Mouse (Mus musculus): ENCODE results near the gene Lamtor1. TPM values are rescaled to one million over a fixed set of nuclear protein-coding genes. Genes with fewer than 3 reads are reported as not detected.
"Not testable (repeated sequence)": the region's sequence is repeated elsewhere in the genome, so short reads cannot be mapped to it uniquely, and the experiment has no call there.

Lamtor1 gene
- total RNA-seq, 2 experiments from 2014 or later, result 105 to 111 TPM

GRCm38 (mm10) chr7:101896104-101897066 lies 9.3 kb upstream of the Lamtor1 start:
- DNase-seq (ENCODE audit: low spot score), result peak; percentile 95
- intact Hi-C loops (cut with DNase I), result loop anchor here (5.0 kb wide), 2 partner anchors 36 to 234 kb away; partner anchors contain the start of genes Clpb, Lrrc51 and Numa1

- DNase-seq (ENCODE audit: low spot score), result no peak
- intact Hi-C loops (cut with DNase I), result no loop called here
Observed at GRCm38 (mm10) chr7:101900331-101901097, 5.2 kb upstream of the Lamtor1 start.

GRCm38 (mm10) chr7:101901969-101902368 lies 3.7 kb upstream of the Lamtor1 start:
- intact Hi-C loops (cut with DNase I), result no loop called here
- DNase-seq (ENCODE audit: low spot score), result no peak

DNA sequence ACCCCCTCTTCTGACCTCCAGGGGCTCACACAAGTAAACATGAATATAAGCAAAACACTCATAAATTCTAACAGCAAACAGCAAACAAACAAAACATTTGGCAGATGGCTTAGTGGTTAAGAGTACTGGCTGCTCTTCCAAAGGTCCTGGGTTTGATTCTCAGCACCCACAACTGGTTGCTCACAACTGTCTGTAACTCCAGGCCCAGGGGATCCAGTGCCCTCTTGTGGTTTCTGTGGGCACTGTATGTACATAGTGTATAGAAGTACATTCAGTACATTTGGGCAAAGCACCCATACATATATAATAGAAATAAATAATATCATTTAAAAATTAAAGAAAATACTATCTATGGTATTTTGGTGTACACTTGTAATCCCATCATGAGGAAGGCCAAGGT lies 2.9 kb upstream of the Lamtor1 start:
- intact Hi-C loops (cut with DNase I), result no loop called here
- no peak for DNase-seq (ENCODE audit: low spot score)

DNA sequence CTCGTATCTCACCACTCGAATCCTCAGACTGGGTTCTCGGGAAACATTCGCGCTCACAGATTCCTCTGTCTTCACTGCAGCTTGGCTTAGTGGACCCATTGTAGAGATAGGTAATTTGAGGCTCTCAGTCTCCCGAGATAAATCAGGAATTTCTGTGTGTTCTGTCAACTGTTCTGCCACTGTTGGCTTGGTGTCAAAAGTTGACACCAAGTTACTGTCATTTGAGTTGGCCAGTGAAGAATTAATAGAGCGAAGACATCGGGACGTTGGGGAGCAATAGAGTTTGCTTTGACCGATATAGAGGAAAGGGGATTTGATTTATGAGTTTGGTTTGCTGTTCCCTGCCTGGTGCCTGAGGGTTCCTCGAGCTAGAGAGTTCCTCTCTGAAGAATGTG lies 580 bp downstream of the Lamtor1 start, which contains the start of gene Tomt:
Gene Tomt, minus strand, starts transcription at position 73 of the 395 bp plus-strand sequence.
- intact Hi-C loops (cut with DNase I), result loop anchor here (2.0 to 5.0 kb wide), 2 partner anchors 69 to 161 kb away; partner anchors contain the start of genes Rnf121, Xndc1 and Xntrpc
- no peak for DNase-seq (ENCODE audit: low spot score)

- intact Hi-C loops (cut with DNase I), result loop anchor here (2.0 to 5.0 kb wide), 2 partner anchors 70 to 161 kb away; partner anchors contain the start of genes Rnf121, Xndc1 and Xntrpc
- DNase-seq (ENCODE audit: low spot score), result no peak
Observed at GRCm38 (mm10) chr7:101906696-101907095, 992 bp downstream of the Lamtor1 start.

DNA sequence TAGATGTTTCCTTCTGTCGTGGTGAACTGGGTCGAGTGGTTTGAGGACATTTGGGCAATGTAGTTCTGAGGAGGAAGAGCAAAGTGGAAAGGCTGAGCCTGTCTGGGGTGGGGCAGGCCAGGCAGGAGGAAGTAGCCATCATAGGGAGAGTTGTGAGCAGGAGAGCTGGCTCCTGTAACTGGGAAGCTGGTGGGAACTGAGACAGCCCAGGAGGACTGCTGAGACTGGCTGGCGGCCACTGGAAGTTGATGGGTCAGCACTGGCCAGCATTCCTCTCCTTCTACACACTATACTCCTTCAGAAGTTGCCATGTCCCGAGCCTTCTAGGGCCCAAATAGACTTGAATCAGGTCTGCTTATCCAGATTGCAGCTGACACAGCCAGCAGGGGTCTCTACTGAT lies 2.7 kb downstream of the Lamtor1 start:
- no peak for DNase-seq (ENCODE audit: low spot score)
- intact Hi-C loops (cut with DNase I), result loop anchor here (5.0 kb wide), 1 partner anchor 159 kb away; the partner anchor contains the start of genes Rnf121, Xndc1 and Xntrpc

- DNase-seq (ENCODE audit: low spot score), result no peak
- intact Hi-C loops (cut with DNase I), result no loop called here
Observed at GRCm38 (mm10) chr7:101910138-101910537, 4.4 kb downstream of the Lamtor1 start.

DNA sequence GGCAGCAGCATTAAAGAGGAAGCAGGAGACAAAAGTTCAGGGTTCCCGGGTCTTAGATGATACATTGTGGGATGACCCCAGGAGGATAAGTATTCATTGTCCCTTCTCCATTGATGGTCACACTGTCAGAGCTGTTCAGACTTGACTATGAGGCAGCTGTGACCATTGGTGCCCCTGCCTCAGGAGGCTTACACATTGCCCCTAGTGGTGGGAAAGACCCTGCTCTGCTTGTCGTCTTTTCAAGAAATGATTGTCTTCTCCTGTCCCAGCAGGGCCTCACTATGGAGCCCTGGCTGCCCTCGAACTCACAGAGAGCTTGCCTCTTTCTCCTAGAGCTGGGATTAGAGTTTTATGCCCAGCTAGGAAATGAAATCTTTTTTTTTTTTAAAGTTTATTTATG lies 6.3 kb downstream of the Lamtor1 start:
- no peak for DNase-seq (ENCODE audit: low spot score)
- intact Hi-C loops (cut with DNase I), result no loop called here

DNA sequence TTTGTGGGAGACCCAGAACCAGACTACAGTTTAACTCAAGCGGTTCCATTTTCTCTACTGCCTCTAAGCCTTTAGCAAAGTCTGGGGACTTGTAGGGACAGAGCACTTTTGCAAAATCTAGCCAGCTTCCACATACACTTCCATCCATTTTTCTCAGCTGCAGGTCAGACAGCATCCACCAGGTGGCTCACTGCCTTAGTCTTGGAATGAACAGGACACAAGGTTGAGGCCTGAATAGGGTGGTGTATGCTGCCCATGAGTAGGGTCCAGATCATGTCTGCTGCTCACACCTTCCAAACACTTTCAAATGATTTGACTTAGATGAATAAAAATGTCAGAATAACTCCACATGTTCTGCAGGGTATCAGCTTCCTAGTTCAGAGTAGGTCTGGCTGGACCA lies 12.4 kb downstream of the Lamtor1 start:
- intact Hi-C loops (cut with DNase I), result loop anchor here (2.0 to 5.0 kb wide), 3 partner anchors 49 to 159 kb away; no protein-coding TSS in a partner anchor
- DNase-seq (ENCODE audit: low spot score), result no peak

- DNase-seq (ENCODE audit: low spot score); intact Hi-C loops (cut with DNase I): not testable (repeated sequence)
Observed at GRCm38 (mm10) chr7:101925892-101926291, 20.2 kb downstream of the Lamtor1 start.

DNA sequence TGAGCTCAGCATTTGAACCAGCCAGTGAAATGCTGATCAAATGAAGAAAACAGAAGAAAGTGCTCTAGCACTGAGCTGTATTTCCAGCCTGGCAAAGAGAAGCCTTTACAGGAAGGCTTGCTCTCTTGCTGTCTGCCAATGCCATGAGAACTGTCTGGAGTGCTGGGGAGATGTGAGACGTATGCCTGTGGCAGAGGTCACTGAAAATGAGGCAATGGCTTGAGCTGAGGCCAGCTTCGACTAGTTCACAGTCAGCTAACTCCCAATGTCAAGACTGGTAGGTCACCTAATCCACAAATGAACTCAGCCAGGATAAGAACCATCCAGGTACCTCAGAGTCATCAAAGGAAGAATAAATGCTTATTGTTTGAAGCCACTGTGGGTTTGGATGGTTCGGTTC lies 22.4 kb downstream of the Lamtor1 start:
- intact Hi-C loops (cut with DNase I), result no loop called here
- no peak for DNase-seq (ENCODE audit: low spot score)

GRCm38 (mm10) chr7:101932551-101932950 lies 26.8 kb downstream of the Lamtor1 start:
- no peak for DNase-seq (ENCODE audit: low spot score)
- intact Hi-C loops (cut with DNase I), result loop anchor here (5.0 kb wide), 3 partner anchors 35 to 130 kb away; no protein-coding TSS in a partner anchor

GRCm38 (mm10) chr7:101933300-101933699 lies 27.6 kb downstream of the Lamtor1 start:
- intact Hi-C loops (cut with DNase I), result loop anchor here (5.0 kb wide), 3 partner anchors 34 to 129 kb away; no protein-coding TSS in a partner anchor
- DNase-seq (ENCODE audit: low spot score), result no peak

GRCm38 (mm10) chr7:101933751-101934240 lies 28.1 kb downstream of the Lamtor1 start, which contains the start of the genes Lrrc51 and Numa1:
Gene Lrrc51 (minus strand): TSS chr7:101933895.
Gene Numa1 (plus strand): TSS chr7:101934111.
- intact Hi-C loops (cut with DNase I), result loop anchor here (5.0 kb wide), 3 partner anchors 34 to 129 kb away; no protein-coding TSS in a partner anchor
- DNase-seq (ENCODE audit: low spot score), result peak; percentile 94

GRCm38 (mm10) chr7:101935957-101936356 lies 30.3 kb downstream of the Lamtor1 start:
- no peak for DNase-seq (ENCODE audit: low spot score)
- intact Hi-C loops (cut with DNase I), result no loop called here

- DNase-seq (ENCODE audit: low spot score), result no peak
- intact Hi-C loops (cut with DNase I), result no loop called here
Observed at GRCm38 (mm10) chr7:101936996-101937395, 31.3 kb downstream of the Lamtor1 start.

DNA sequence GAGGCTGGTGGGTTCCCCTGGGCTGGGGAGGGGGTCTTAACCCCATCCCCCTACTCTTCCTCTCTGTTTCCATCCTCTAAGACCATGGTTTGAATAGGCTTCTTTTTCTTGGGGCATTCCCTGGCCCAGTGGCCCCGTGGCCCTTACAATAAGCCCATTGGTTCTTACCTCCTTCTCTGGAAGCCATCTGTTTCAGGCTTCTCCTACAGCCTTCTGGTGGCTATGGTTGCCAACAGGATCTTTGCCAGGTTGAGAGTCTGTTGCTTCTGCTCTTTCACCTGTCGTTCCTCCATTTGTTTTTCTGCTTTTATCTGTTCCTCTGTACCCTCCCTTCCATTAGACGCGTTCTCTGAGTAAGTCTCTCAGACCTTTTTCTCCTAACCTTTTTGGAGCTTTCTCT lies 31.9 kb downstream of the Lamtor1 start:
- intact Hi-C loops (cut with DNase I), result no loop called here
- DNase-seq (ENCODE audit: low spot score), result no peak

DNA sequence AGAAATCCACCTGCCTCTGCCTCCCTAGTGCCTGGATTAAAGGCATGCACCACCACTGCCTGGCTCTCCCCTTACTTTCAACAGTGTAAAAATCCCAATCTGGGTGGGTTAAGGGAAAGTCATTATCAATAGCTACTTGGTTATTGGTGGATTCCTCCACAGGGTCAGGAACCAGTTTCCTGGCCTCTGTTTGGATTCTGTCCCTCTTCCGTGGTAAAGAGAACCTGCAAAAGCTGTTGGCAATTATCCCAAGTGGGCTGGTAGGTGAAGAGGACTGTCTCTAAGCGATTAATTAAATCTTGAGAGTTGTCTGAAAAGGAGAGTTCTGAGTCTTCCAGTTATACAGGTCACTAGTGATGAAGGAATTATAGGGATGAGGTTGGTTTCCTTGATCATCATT lies 32.6 kb downstream of the Lamtor1 start:
- intact Hi-C loops (cut with DNase I), result no loop called here
- no peak for DNase-seq (ENCODE audit: low spot score)

GRCm38 (mm10) chr7:101939758-101940157 lies 34.1 kb downstream of the Lamtor1 start:
- intact Hi-C loops (cut with DNase I), result no loop called here
- DNase-seq (ENCODE audit: low spot score), result no peak

All from heart, postnatal 25 days (tissue).